Mouse (Mus musculus): ENCODE measurements at regions not wholly inside any gene's neighbourhood (a gene's known extent, or its start where the extent isn't known, plus 50 kb on each side); places are given as distances from the start of the nearest gene placed in this dataset.

DNA sequence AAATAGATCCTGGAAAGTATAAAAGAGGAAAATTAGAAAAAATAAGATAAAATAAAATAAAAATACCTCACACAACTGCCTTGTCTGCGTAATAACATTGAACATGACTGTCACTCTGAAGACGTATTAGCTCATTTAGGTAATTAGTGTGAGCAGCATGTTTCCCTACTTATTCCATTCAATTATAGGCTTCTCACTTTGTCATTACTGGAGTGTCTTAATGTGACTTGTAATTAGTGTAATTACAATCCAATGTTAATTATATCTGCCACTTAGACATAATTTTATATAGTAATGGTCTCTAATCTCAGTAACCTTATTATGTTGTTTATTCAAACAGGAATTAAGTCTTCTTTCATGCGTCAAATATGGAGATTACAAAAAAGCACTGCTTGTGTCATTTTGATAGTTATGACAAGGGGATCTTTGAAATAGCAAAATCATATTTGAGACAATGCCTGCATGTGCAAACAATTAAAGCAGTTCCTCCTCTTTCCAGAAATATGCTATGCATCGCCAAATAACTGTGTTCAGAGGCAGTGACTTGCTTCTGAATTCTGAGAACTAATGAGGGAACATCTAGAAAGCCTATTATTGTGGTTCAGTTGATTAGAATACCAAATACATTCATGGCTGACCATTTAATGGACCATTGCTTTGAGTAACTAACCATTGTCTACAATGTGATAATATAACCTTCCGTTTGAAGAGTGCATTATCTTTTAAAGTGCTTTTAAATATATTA is 979.7 kb upstream of the Acvr2a start:
- TF ChIP-seq MEF2A (IDR thresholded peaks at IDR 0.05; ENCODE audit: extremely low read depth, insufficient replicate concordance, low read depth, low read length, poor library complexity, severe bottlenecking) (no peak), CTCF (IDR thresholded peaks at IDR 0.05 in 2 of 3, conservative IDR thresholded peaks at IDR 0.05 in 1 of 3; ENCODE audit: control insufficient read depth in 1 of 3, insufficient read depth in 1 of 3, low read depth in 2 of 3, low read length in 3 of 3, poor library complexity in 1 of 3, severe bottlenecking in 1 of 3) (no peak), E2F4 (IDR thresholded peaks at IDR 0.05; ENCODE audit: borderline replicate concordance, low read depth, low read length) (no peak), RCOR1 (IDR thresholded peaks at IDR 0.05; ENCODE audit: low read depth, low read length) (no peak), POLR2A (IDR thresholded peaks at IDR 0.05; ENCODE audit: control insufficient read depth in 1 of 2, insufficient read depth in 1 of 2, low read depth in 1 of 2, low read length in 2 of 2, poor library complexity in 1 of 2) (no peak), CHD1 (IDR thresholded peaks at IDR 0.05; ENCODE audit: low read depth, low read length) (no peak), ELF1 (IDR thresholded peaks at IDR 0.05; ENCODE audit: low read depth, low read length) (no peak), RAD21 (IDR thresholded peaks at IDR 0.05; ENCODE audit: low read depth, low read length) (no peak), UBTF (IDR thresholded peaks at IDR 0.05; ENCODE audit: borderline replicate concordance, insufficient read depth, low read depth, low read length) (no peak), ZNF384 (IDR thresholded peaks at IDR 0.05; ENCODE audit: low read depth, low read length) (no peak), ZKSCAN1 (IDR thresholded peaks at IDR 0.05; ENCODE audit: low read depth, low read length) (no peak), EP300 (IDR thresholded peaks at IDR 0.05; ENCODE audit: low read depth in 1 of 2, low read length in 2 of 2) (no peak), MXI1 (IDR thresholded peaks at IDR 0.05; ENCODE audit: low read depth, low read length) (no peak)

Data from MEL (cell line).